Mouse (Mus musculus): ENCODE measurements around the gene Dgkb.

Dgkb gene

GRCm38 (mm10) chr12:37817426-37817825 is at the start of gene Dgkb:
Gene Dgkb, plus strand, starts transcription at chr12:37817726.
- DNase-seq, result no peak

GRCm38 (mm10) chr12:37769844-37770243 is 47.7 kb upstream of the Dgkb start:
- DNase-seq, result no peak

GRCm38 (mm10) chr12:37773681-37774357 is 43.7 kb upstream of the Dgkb start:
- no peak for DNase-seq

- DNase-seq, result no peak
Observed at GRCm38 (mm10) chr12:37774591-37774990, 42.9 kb upstream of the Dgkb start.

- no peak for DNase-seq
Observed at GRCm38 (mm10) chr12:37796265-37796928, 21.1 kb upstream of the Dgkb start.

GRCm38 (mm10) chr12:37814122-37814521 is 3.4 kb upstream of the Dgkb start:
- no peak for DNase-seq

GRCm38 (mm10) chr12:37821052-37821810 is 3.7 kb downstream of the Dgkb start:
- no peak for DNase-seq

- no peak for DNase-seq
Observed at GRCm38 (mm10) chr12:37880042-37881017, 62.8 kb downstream of the Dgkb start.

GRCm38 (mm10) chr12:37881376-37881775 is 63.9 kb downstream of the Dgkb start:
- no peak for DNase-seq

- DNase-seq, result no peak
Observed at GRCm38 (mm10) chr12:37882796-37883195, 65.3 kb downstream of the Dgkb start.

- DNase-seq, result no peak
Observed at GRCm38 (mm10) chr12:37883781-37884180, 66.3 kb downstream of the Dgkb start.

GRCm38 (mm10) chr12:37888591-37888990 is 71.1 kb downstream of the Dgkb start:
- DNase-seq, result no peak

GRCm38 (mm10) chr12:37889431-37889830 is 71.9 kb downstream of the Dgkb start:
- no peak for DNase-seq

GRCm38 (mm10) chr12:37891336-37891735 is 73.8 kb downstream of the Dgkb start:
- no peak for DNase-seq

- DNase-seq, result no peak
Observed at GRCm38 (mm10) chr12:37942163-37942562, 124.6 kb downstream of the Dgkb start.

GRCm38 (mm10) chr12:37956193-37956592 is 138.7 kb downstream of the Dgkb start:
- no peak for DNase-seq

GRCm38 (mm10) chr12:37971482-37971881 is 154.0 kb downstream of the Dgkb start:
- DNase-seq, result no peak

GRCm38 (mm10) chr12:37978498-37979187 is 161.1 kb downstream of the Dgkb start:
- DNase-seq, result no peak

- DNase-seq, result no peak
Observed at GRCm38 (mm10) chr12:37985352-37985751, 167.8 kb downstream of the Dgkb start.

- DNase-seq, result no peak
Observed at GRCm38 (mm10) chr12:37988066-37988591, 170.6 kb downstream of the Dgkb start.

GRCm38 (mm10) chr12:37993221-37993620 is 175.7 kb downstream of the Dgkb start:
- DNase-seq, result no peak
